Mouse (Mus musculus) embryonic fibroblast, embryonic 13.5 days (primary cell): ENCODE results near the gene Chrne. TPM values are rescaled to one million over a fixed set of nuclear protein-coding genes. Genes with fewer than 3 reads are reported as not detected.

Experiments
- H3K27ac ChIP-seq: 2 replicates; pipeline ENCODE4 v1.5.1; 2012; ENCODE audit warnings: low read length, control low read depth, inconsistent platforms; ENCODE audit not compliant: insufficient read depth
- H3K4me1 ChIP-seq: 2 replicates; pipeline ENCODE4 v1.6.1; 2011; ENCODE audit warnings: low read length; ENCODE audit not compliant: control insufficient read depth, insufficient read depth
- H3K4me3 ChIP-seq: 2 replicates; pipeline ENCODE4 v1.5.1; 2011; ENCODE audit warnings: mild to moderate bottlenecking, control low read depth, low read length; ENCODE audit not compliant: insufficient read depth
- CTCF ChIP-seq: IDR thresholded peaks from 2 replicates; pipeline ENCODE4 v1.5.1; 2011; ENCODE audit warnings: mild to moderate bottlenecking, control low read depth, low read length, moderate library complexity, borderline replicate concordance; ENCODE audit not compliant: insufficient read depth
- POLR2A ChIP-seq: IDR thresholded peaks from 2 replicates; pipeline ENCODE4 v1.6.1; 2011; ENCODE audit warnings: low read depth, mild to moderate bottlenecking, control low read depth, low read length, moderate library complexity
- polyA plus RNA-seq: library from polyadenylated mRNA; stranded (reverse); fragments of >200 nt; gene quantifications from 2 replicates; pipeline ENCODE4 v1.2.4, GENCODE M21; 2011; ENCODE audit warnings: low read depth; ENCODE audit not compliant: missing spikeins, insufficient read length

Chrne gene
- polyA plus RNA-seq, 1 experiment: not detected

DNA sequence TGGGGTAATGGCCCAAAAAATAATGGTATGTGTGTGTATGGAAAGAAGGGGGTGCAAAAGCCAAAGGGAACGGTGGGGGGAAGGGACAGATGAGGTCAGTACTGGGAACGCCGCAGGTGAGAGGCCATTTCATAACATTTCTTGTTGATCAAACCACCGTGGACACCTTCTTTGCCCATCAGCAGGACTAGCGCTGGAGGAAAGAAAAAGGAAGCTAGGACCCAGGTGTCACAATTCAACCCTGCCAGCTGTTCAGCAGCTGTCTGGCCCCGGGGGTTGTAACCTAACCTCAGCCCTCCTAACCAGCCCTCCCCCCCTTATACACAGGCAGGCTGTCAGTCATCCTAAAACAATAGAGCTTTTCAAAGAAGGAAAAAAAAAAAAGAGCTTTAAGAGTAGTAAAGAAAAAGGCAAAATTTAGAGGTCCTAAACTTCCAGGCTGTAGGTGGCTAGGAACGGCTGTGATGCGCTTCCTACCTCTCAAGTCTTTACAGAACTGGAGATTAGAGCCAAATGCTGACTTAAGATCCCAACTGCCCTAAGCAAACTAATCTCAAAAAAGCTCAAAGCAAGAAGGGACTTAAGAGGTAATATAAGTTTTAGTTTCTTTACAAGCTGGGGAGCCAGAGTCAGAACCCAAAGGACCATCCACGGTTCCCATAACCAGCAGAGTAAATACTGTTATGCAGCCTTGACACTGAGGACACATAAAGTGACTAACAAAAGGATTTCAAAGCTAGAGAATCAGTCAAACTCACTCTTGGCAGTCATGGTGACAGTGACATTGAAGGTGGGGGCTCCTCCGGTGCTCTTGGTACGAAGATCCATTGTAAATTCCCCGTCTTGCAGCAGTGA, 33.2 kb upstream of the Chrne start:
- H3K4me3 ChIP-seq: peak overlapping the region; percentile 86
- TF ChIP-seq POLR2A (no peak; the same call in 1 of the 2 replicates), CTCF (no peak)
- H3K4me1 ChIP-seq: peaks cover 11% of the 10 kb centered on the region; the same call in 1 of the 2 replicates
- H3K27ac ChIP-seq: peak overlapping the region; percentile 87

- Histone ChIP-seq H3K4me1 (peaks cover 8% of the 10 kb centered on the region; the same call in 1 of the 2 replicates), H3K4me3 (peak overlapping the region; percentile 86), H3K27ac (peak overlapping the region; percentile 79; the same call in 1 of the 2 replicates)
- TF ChIP-seq CTCF: no peak
- peak; percentile 16; the same call in 1 of the 2 replicates for TF ChIP-seq POLR2A
These were observed 32.4 kb upstream of the Chrne start for GRCm38 (mm10) chr11:70651391-70651790.

- H3K27ac ChIP-seq: peak overlapping the region; percentile 79
- peaks cover 13% of the 10 kb centered on the region for H3K4me1 ChIP-seq
- peak overlapping the region; percentile 86 for H3K4me3 ChIP-seq
- TF ChIP-seq CTCF: no peak
- peak; percentile 35 for TF ChIP-seq POLR2A
These were observed 31.5 kb upstream of the Chrne start for GRCm38 (mm10) chr11:70650322-70651175.

- TF ChIP-seq POLR2A (0 out of 2 replicates have a peak, but pooled peaks have one; percentile 6), CTCF (no peak)
- Histone ChIP-seq H3K27ac (no peak overlapping the region), H3K4me1 (peaks cover 13% of the 10 kb centered on the region), H3K4me3 (no peak overlapping the region)
These were observed 30.2 kb upstream of the Chrne start for GRCm38 (mm10) chr11:70649185-70649734.

DNA sequence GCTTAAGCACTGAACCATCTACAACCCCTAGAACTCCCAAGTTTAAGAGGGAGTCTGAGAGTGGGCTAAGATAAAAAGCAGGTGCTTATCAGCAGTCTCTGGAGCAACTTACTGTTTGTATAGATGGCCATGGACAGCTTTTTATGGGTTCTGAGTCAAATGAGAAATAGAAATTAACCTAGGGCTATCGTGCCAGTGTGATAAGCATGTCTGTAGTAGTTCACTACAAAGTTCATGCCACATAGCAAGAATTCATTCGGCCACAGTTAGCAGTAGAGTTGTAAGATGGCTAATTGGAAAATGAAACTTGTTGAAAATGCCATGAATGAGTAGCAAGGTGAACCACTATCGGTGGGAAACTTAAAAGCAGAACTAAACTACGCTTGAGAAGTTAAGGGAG, 29.5 kb upstream of the Chrne start:
- TF ChIP-seq CTCF (no peak), POLR2A (0 out of 2 replicates have a peak, but pooled peaks have one; percentile 15)
- H3K4me1 ChIP-seq: peaks cover 13% of the 10 kb centered on the region
- peak overlapping the region; percentile 51 for H3K4me3 ChIP-seq
- H3K27ac ChIP-seq: peak overlapping the region; percentile 94; the same call in 1 of the 2 replicates

DNA sequence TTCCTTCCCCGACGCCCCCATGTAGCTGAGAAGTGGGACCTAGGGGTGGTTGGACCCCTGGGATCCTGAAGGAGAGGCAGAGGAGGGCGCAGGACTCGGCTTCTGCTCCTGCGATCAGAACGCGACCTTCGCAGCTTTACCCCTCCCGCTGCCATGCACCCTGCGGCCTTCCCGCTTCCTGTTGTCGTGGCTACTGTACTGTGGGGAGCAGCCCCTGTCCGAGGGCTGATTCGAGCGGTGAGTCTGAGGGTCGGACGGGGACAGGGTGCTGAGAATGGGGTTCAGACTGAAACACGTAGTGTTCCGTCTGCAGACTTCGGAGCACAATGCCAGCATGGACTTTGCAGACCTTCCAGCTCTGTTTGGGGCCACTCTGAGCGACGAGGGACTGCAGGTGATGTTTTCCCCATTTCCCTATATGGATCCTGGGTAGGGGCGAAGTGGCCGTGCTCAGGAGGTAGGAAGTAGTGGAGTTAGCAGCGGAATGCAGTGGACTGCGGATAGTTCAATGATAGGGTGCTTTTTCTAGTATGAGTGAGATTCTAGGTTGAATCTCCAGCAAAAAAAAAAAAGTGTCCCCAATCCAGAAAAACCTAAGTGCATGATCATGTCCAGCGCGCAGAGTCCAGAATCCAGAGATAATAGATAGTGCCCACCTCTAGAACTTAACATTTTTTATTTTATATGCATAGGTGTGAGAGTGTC, 28.9 kb upstream of the Chrne start:
- Histone ChIP-seq H3K4me1 (peaks cover 13% of the 10 kb centered on the region), H3K27ac (peak overlapping the region; percentile 94), H3K4me3 (peak overlapping the region; percentile 51)
- TF ChIP-seq POLR2A: peak; percentile 55
- TF ChIP-seq CTCF: no peak

DNA sequence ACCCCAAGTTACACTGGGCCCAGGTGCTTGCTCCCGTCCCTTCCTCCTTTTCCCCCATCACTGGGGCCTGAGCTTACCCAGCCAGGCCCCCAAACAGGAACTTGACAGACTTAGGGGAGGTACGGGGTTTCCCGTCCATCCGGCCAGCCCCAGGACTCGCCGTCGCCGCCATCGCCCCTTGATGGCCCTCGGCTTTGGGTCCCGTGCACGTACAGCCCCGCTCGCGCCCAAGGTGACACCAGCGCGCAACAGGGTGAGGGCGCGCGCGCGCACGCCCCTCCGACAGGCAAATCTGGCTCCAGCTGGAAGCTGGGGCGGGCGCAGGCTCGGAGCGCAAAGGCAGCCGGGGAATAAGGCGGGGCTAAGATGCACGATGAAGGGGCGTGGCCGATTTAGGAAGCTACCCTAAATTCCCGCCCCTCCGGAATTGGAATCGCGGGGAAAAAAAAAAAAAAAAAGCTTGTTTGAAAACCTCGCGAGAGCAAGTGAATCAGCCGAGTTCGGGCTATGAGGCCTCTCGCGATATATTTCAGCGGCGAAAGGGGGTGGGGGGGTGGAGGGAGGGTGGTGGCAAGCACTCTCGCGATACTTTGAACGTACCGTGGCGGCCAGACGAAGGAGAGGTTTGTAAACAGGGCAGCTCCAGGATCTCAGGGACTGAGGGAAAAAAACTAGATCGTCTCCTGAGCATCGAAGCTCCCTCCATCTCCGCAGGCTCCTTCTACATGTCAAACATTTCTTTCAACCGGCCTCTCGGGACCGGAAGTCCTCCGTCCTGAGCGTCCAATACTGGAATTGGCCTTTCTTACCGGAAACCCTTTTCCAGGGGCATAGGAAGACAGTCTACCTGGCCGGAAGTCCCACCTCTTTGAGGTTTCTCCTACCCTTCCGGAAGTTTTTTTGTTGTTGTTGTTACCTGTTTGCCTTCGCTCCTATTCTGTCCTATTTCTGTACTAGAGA, 28.0 kb upstream of the Chrne start, which contains the start of the genes Rnf167 and Slc25a11:
Gene Rnf167, plus strand, starts transcription at position 545 of the 960 bp plus-strand sequence.
Gene Slc25a11, minus strand, starts transcription at position 789 of the 960 bp plus-strand sequence.
- Histone ChIP-seq H3K27ac (peak within 1 kb of the TSS; percentile 94), H3K4me1 (peaks cover 13% of the 10 kb centered on the region), H3K4me3 (peak within 1 kb of the TSS; percentile 68)
- TF ChIP-seq POLR2A: peak; percentile 93
- no peak for TF ChIP-seq CTCF

DNA sequence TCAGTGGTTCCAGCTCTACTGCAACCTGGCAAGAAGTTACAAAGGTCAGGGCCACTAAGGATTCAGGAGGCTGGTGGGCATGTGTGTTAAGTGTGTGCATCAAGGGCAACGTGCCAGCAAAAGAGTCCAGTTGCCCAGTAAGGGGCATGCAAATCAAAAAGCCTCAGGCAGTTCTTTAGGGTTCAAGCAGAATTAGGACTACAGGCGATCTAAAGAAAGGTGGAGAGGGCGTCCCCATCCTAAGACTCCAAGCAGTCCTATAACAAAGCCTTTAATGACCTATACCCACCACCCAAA, 27.2 kb upstream of the Chrne start:
- H3K4me1 ChIP-seq: peaks cover 13% of the 10 kb centered on the region
- H3K27ac ChIP-seq: no peak overlapping the region
- peak overlapping the region; percentile 68 for H3K4me3 ChIP-seq
- TF ChIP-seq CTCF (no peak), POLR2A (no peak)
